Mouse (Mus musculus) MEL (cell line): ENCODE data around the gene Foxj1. TPM values are rescaled to one million over a fixed set of nuclear protein-coding genes. Genes with fewer than 3 reads are reported as not detected.

Experiments used
- DNase-seq: peaks from one replicate; pipeline ENCODE4 v3.0.0; 2011; ENCODE audit warnings: low read depth, low spot score
- H3K27ac ChIP-seq: 2 replicates; pipeline ENCODE4 v1.5.1; 2012; ENCODE audit warnings: low read depth, mild to moderate bottlenecking, control low read depth, low read length, moderate library complexity; ENCODE audit not compliant: control insufficient read depth
- H3K27me3 ChIP-seq, 2 experiments: fragments of 150-350 bp in 1 of 2; sonication (generic) in 1 of 2; 2 replicates each; pipeline ENCODE4 v1.6.1; 2012; ENCODE audit warnings: low read length in 2 of 2, mild to moderate bottlenecking in 2 of 2, improper control_type of control experiment in 1 of 2, moderate library complexity in 1 of 2; ENCODE audit not compliant: insufficient read depth in 2 of 2, control insufficient read depth in 1 of 2
- H3K36me3 ChIP-seq, 2 experiments: 2 replicates each; pipeline ENCODE4 v1.6.1; 2012 to 2014; ENCODE audit warnings: low read length in 2 of 2, improper control_type of control experiment in 1 of 2, inconsistent platforms in 1 of 2, mild to moderate bottlenecking in 1 of 2; ENCODE audit not compliant: insufficient read depth in 2 of 2, control insufficient read depth in 1 of 2
- H3K4me1 ChIP-seq, 2 experiments: fragments of 150-350 bp in 1 of 2; sonication (generic) in 1 of 2; 2 replicates each; pipeline ENCODE4 v1.6.1; 2012; ENCODE audit warnings: low read length in 2 of 2, improper control_type of control experiment in 1 of 2, mild to moderate bottlenecking in 1 of 2; ENCODE audit not compliant: insufficient read depth in 2 of 2, control insufficient read depth in 1 of 2
- H3K4me3 ChIP-seq, 2 experiments: fragments of 150-350 bp in 1 of 2; sonication (generic) in 1 of 2; 2 replicates each; pipeline ENCODE4 v1.5.1; 2012; ENCODE audit warnings: low read depth in 2 of 2, low read length in 2 of 2, mild to moderate bottlenecking in 2 of 2, moderate library complexity in 2 of 2, control low read depth in 1 of 2, improper control_type of control experiment in 1 of 2; ENCODE audit not compliant: control insufficient read depth in 1 of 2, insufficient read depth in 1 of 2
- H3K79me2 ChIP-seq: 2 replicates; pipeline ENCODE4 v1.6.1; 2012; ENCODE audit warnings: mild to moderate bottlenecking, low read length, moderate library complexity; ENCODE audit not compliant: control insufficient read depth, poor library complexity, insufficient read depth
- H3K9ac ChIP-seq: 2 replicates; pipeline ENCODE4 v1.6.1; 2012; ENCODE audit warnings: low read depth, mild to moderate bottlenecking, control low read depth, low read length, moderate library complexity; ENCODE audit not compliant: control insufficient read depth, poor library complexity, severe bottlenecking
- H3K9me3 ChIP-seq: fragments of 150-350 bp; sonication (generic); replicated peaks from 2 replicates; pipeline ENCODE4 v1.6.1; 2012; ENCODE audit warnings: mild to moderate bottlenecking, low read length, improper control_type of control experiment, moderate library complexity; ENCODE audit not compliant: insufficient read depth
- BHLHE40 ChIP-seq: IDR thresholded peaks from 2 replicates; pipeline ENCODE4 v1.6.1; 2012; ENCODE audit warnings: low read depth, mild to moderate bottlenecking, inconsistent platforms, low read length, improper control_type of control experiment, borderline replicate concordance
- CHD1 ChIP-seq: IDR thresholded peaks from 2 replicates; pipeline ENCODE4 v1.6.1; 2012; ENCODE audit warnings: low read depth, mild to moderate bottlenecking, inconsistent platforms, low read length, improper control_type of control experiment
- CHD2 ChIP-seq: IDR thresholded peaks from 2 replicates; pipeline ENCODE4 v1.6.1; 2011; ENCODE audit warnings: low read length, improper control_type of control experiment
- E2F4 ChIP-seq: IDR thresholded peaks from 2 replicates; pipeline ENCODE4 v1.6.1; 2011; ENCODE audit warnings: low read depth, low read length, improper control_type of control experiment, borderline replicate concordance
- ELF1 ChIP-seq: IDR thresholded peaks from 2 replicates; pipeline ENCODE4 v1.6.1; 2014; ENCODE audit warnings: low read depth, mild to moderate bottlenecking, inconsistent platforms, low read length, improper control_type of control experiment, moderate library complexity
- EP300 ChIP-seq, 2 experiments: IDR thresholded peaks; 2 replicates each; pipeline ENCODE4 v1.6.1; 2011; ENCODE audit warnings: improper control_type of control experiment in 2 of 2, low read length in 2 of 2, low read depth in 1 of 2, mild to moderate bottlenecking in 1 of 2
- ETS1 ChIP-seq: IDR thresholded peaks from 2 replicates; pipeline ENCODE4 v1.6.1; 2012; ENCODE audit warnings: low read depth, mild to moderate bottlenecking, inconsistent platforms, low read length, improper control_type of control experiment, moderate library complexity
- GABPA ChIP-seq: IDR thresholded peaks from 2 replicates; pipeline ENCODE4 v1.6.1; 2012; ENCODE audit warnings: low read depth, mild to moderate bottlenecking, inconsistent platforms, low read length, improper control_type of control experiment, moderate library complexity
- GATA1 ChIP-seq: IDR thresholded peaks from 2 replicates; pipeline ENCODE4 v1.6.1; 2011; ENCODE audit warnings: low read depth, low read length, improper control_type of control experiment
- HCFC1 ChIP-seq: IDR thresholded peaks from 2 replicates; pipeline ENCODE4 v1.6.1; 2012; ENCODE audit warnings: low read depth, mild to moderate bottlenecking, inconsistent platforms, low read length, improper control_type of control experiment, moderate library complexity
- KAT2A ChIP-seq: conservative IDR thresholded peaks from 2 replicates; pipeline ENCODE4 v1.6.1; 2012; ENCODE audit warnings: low read depth, low read length, improper control_type of control experiment, inconsistent platforms
- MAFK ChIP-seq: IDR thresholded peaks from 2 replicates; pipeline ENCODE4 v1.6.1; 2011; ENCODE audit warnings: low read depth, mild to moderate bottlenecking, low read length, improper control_type of control experiment, borderline replicate concordance
- MAZ ChIP-seq: IDR thresholded peaks from 2 replicates; pipeline ENCODE4 v1.6.1; 2012; ENCODE audit warnings: low read depth, mild to moderate bottlenecking, inconsistent platforms, low read length, improper control_type of control experiment
- MEF2A ChIP-seq: IDR thresholded peaks from 2 replicates; pipeline ENCODE4 v1.6.1; 2014; ENCODE audit warnings: low read depth, mild to moderate bottlenecking, inconsistent platforms, low read length, improper control_type of control experiment; ENCODE audit not compliant: poor library complexity, insufficient replicate concordance, severe bottlenecking; ENCODE audit errors: extremely low read depth
- MYC ChIP-seq: IDR thresholded peaks from 2 replicates; pipeline ENCODE4 v1.6.1; 2011; ENCODE audit warnings: low read depth, mild to moderate bottlenecking, low read length, improper control_type of control experiment, moderate library complexity
- NELFE ChIP-seq: IDR thresholded peaks from 2 replicates; pipeline ENCODE4 v1.6.1; 2011; ENCODE audit warnings: low read depth, low read length, improper control_type of control experiment
- NRF1 ChIP-seq: IDR thresholded peaks from 2 replicates; pipeline ENCODE4 v1.6.1; 2014; ENCODE audit warnings: low read depth, mild to moderate bottlenecking, inconsistent platforms, low read length, improper control_type of control experiment, moderate library complexity; ENCODE audit not compliant: poor library complexity, insufficient read depth, severe bottlenecking
- POLR2A ChIP-seq, 2 experiments: IDR thresholded peaks; 2 replicates each; pipeline ENCODE4 v1.6.1; 2011 to 2012; ENCODE audit warnings: low read length in 2 of 2, mild to moderate bottlenecking in 2 of 2, control low read depth in 1 of 2, improper control_type of control experiment in 1 of 2, low read depth in 1 of 2, moderate library complexity in 1 of 2; ENCODE audit not compliant: control insufficient read depth in 1 of 2, insufficient read depth in 1 of 2, poor library complexity in 1 of 2
- POLR2AphosphoS2 ChIP-seq: IDR thresholded peaks from 2 replicates; pipeline ENCODE4 v1.6.1; 2011; ENCODE audit warnings: low read length, improper control_type of control experiment
- POLR2AphosphoS5 ChIP-seq: IDR thresholded peaks from 2 replicates; pipeline ENCODE4 v1.6.1; 2012; ENCODE audit warnings: low read depth, borderline replicate concordance, mild to moderate bottlenecking, inconsistent platforms, low read length, moderate library complexity, mixed read lengths
- RAD21 ChIP-seq: IDR thresholded peaks from 2 replicates; pipeline ENCODE4 v1.6.1; 2011; ENCODE audit warnings: mild to moderate bottlenecking, low read depth, low read length, improper control_type of control experiment
- RCOR1 ChIP-seq: IDR thresholded peaks from 2 replicates; pipeline ENCODE4 v1.6.1; 2012; ENCODE audit warnings: low read depth, mild to moderate bottlenecking, inconsistent platforms, low read length, improper control_type of control experiment
- SIN3A ChIP-seq: IDR thresholded peaks from 2 replicates; pipeline ENCODE4 v1.6.1; 2012; ENCODE audit warnings: low read length, improper control_type of control experiment, inconsistent platforms
- SMC3 ChIP-seq: IDR thresholded peaks from 2 replicates; pipeline ENCODE4 v1.6.1; 2011; ENCODE audit warnings: low read depth, low read length, improper control_type of control experiment
- UBTF ChIP-seq: IDR thresholded peaks from 2 replicates; pipeline ENCODE4 v1.6.1; 2012; ENCODE audit warnings: low read depth, mild to moderate bottlenecking, inconsistent platforms, low read length, improper control_type of control experiment, moderate library complexity, borderline replicate concordance; ENCODE audit not compliant: insufficient read depth
- USF1 ChIP-seq: IDR thresholded peaks from 2 replicates; pipeline ENCODE4 v1.6.1; 2014; ENCODE audit warnings: low read depth, mild to moderate bottlenecking, inconsistent platforms, low read length, improper control_type of control experiment, moderate library complexity
- USF2 ChIP-seq, 2 experiments: IDR thresholded peaks; 2 replicates each; pipeline ENCODE4 v1.6.1; 2011 to 2012; ENCODE audit warnings: improper control_type of control experiment in 2 of 2, low read length in 2 of 2, borderline replicate concordance in 1 of 2, inconsistent platforms in 1 of 2, low read depth in 1 of 2, mild to moderate bottlenecking in 1 of 2; ENCODE audit not compliant: insufficient read depth in 1 of 2
- ZC3H11A ChIP-seq: IDR thresholded peaks from 2 replicates; pipeline ENCODE4 v1.6.1; 2012; ENCODE audit warnings: low read depth, mild to moderate bottlenecking, inconsistent platforms, low read length, improper control_type of control experiment
- ZMIZ1 ChIP-seq: IDR thresholded peaks from 2 replicates; pipeline ENCODE4 v1.6.1; 2012; ENCODE audit warnings: low read depth, mild to moderate bottlenecking, inconsistent platforms, low read length, improper control_type of control experiment, moderate library complexity
- polyA plus RNA-seq, 2 experiments: library from polyadenylated mRNA; stranded (reverse) in 1 of 2; unstranded in 1 of 2; fragments of >175 nt in 1 of 2; fragments of >200 nt in 1 of 2; gene quantifications; 2 replicates each; pipeline versions ENCODE4 v1.2.1 to v1.2.4; 2012; ENCODE audit warnings: low replicate concordance in 2 of 2, low read depth in 1 of 2; ENCODE audit not compliant: insufficient read length in 2 of 2, insufficient read depth in 1 of 2, missing spikeins in 1 of 2
- total RNA-seq: library from RNA; depleted of rRNA; stranded (reverse); fragments of 300-350 nt; gene quantifications from 2 replicates; pipeline ENCODE4 v1.2.3, GENCODE M21; 2012

Gene Foxj1
- total and polyA plus RNA-seq, 3 experiments: 0.07 to 0.08 TPM; not detected in 1

GRCm38 (mm10) chr11:116311169-116311568, 24.0 kb downstream of the Foxj1 start:
- TF ChIP-seq ELF1 (no peak), RAD21 (no peak), MEF2A (no peak), MAZ (no peak), GATA1 (no peak), ETS1 (no peak), POLR2AphosphoS5 (no peak), E2F4 (no peak), KAT2A (no peak), ZC3H11A (no peak), BHLHE40 (no peak), SMC3 (no peak), POLR2A (IDR thresholded peaks at IDR 0.05; ENCODE audit: control insufficient read depth in 1 of 2, insufficient read depth in 1 of 2, low read depth in 1 of 2, low read length in 2 of 2, poor library complexity in 1 of 2) (no peak), HCFC1 (no peak), CHD1 (no peak), NRF1 (no peak), ZMIZ1 (no peak), EP300 (IDR thresholded peaks at IDR 0.05; ENCODE audit: low read depth in 1 of 2, low read length in 2 of 2) (no peak)
- DNase-seq: no peak
- Histone ChIP-seq H3K27ac (no peak overlapping the region), H3K4me3 (no peak overlapping the region), H3K9ac (no peak overlapping the region), H3K4me1 (peaks cover 9 to 13% of the 10 kb centered on the region in 2 experiments), H3K36me3 (peaks cover 0 to 11% of the 10 kb centered on the region in 2 experiments; a peak in 2 of 4 replicates), H3K79me2 (peaks cover 3% of the 10 kb centered on the region; the same call in 1 of the 2 replicates), H3K27me3 (no peaks in the 10 kb centered on the region), H3K9me3 (no peaks in the 10 kb centered on the region)

DNA sequence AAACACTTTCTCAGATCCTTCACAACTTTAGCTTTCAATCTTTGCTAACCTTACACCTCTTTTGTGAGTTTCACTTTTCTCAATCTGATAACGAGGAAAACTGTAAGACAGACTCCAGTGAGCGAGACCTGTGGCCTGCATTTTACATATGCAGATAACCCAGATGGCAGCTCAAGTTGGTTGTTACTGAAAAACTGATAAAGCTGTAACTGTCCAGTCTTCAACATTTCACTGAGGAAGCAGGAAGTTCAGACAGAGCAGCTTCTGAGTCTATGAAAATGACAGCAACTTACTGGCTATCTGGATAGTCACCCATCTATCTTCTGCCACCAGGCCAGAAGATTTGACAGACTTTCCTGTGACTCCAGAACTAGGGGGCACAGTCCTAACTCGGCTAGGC, 25.6 kb downstream of the Foxj1 start:
- H3K4me3 ChIP-seq: peak overlapping the region in 1 of 2 experiments; percentile 33; a peak in 2 of 4 replicates
- H3K27ac ChIP-seq: peak overlapping the region; percentile 55
- peak; percentile 79 for DNase-seq
- peak overlapping the region; percentile 32 for H3K9ac ChIP-seq
- H3K4me1 ChIP-seq: peaks cover 9 to 16% of the 10 kb centered on the region in 2 experiments
- peaks cover 0 to 11% of the 10 kb centered on the region in 2 experiments; a peak in 2 of 4 replicates for H3K36me3 ChIP-seq
- peaks cover 3% of the 10 kb centered on the region; the same call in 1 of the 2 replicates for H3K79me2 ChIP-seq
- no peaks in the 10 kb centered on the region for H3K9me3 ChIP-seq
- H3K27me3 ChIP-seq: no peaks in the 10 kb centered on the region
- TF ChIP-seq SIN3A: peak; percentile 70; the same call in 1 of the 2 replicates
- TF ChIP-seq BHLHE40: no peak
- no peak for TF ChIP-seq USF2 (IDR thresholded peaks at IDR 0.05; ENCODE audit: borderline replicate concordance in 1 of 2, insufficient read depth in 1 of 2, low read depth in 1 of 2, low read length in 2 of 2)
- TF ChIP-seq CHD2: no peak
- TF ChIP-seq POLR2AphosphoS2: no peak
- TF ChIP-seq RCOR1: no peak
- 0 out of 2 replicates have a peak, but pooled peaks have one; percentile 21 for TF ChIP-seq MYC
- no peak for TF ChIP-seq USF1
- TF ChIP-seq ETS1: peak; percentile 58
- TF ChIP-seq GABPA: no peak
- no peak for TF ChIP-seq MAFK
- peak; percentile 25; the same call in 1 of the 2 replicates for TF ChIP-seq KAT2A
- TF ChIP-seq ZC3H11A: no peak
- peak; percentile 77 for TF ChIP-seq ELF1
- no peak for TF ChIP-seq UBTF
- TF ChIP-seq HCFC1: 0 out of 2 replicates have a peak, but pooled peaks have one; percentile 14
- TF ChIP-seq NELFE: no peak
- peak; percentile 47 to 59; a peak in 3 of 4 replicates for TF ChIP-seq EP300 (IDR thresholded peaks at IDR 0.05; ENCODE audit: low read depth in 1 of 2, low read length in 2 of 2)
- TF ChIP-seq GATA1: peak; percentile 48; the same call in 1 of the 2 replicates
- TF ChIP-seq SMC3: peak; percentile 3; the same call in 1 of the 2 replicates
